Mouse (Mus musculus): ENCODE measurements at regions not wholly inside any gene's neighbourhood (a gene's known extent, or its start where the extent isn't known, plus 50 kb on each side); places are given as distances from the start of the nearest gene placed in this dataset.
"Not testable (repeated sequence)": the region's sequence is repeated elsewhere in the genome, so short reads cannot be mapped to it uniquely, and the experiment has no call there.

GRCm38 (mm10) chr1:157048996-157049395, 59.5 kb downstream of the Tex35 start:
- no peak for DNase-seq

GRCm38 (mm10) chr1:157048201-157048923, 60.1 kb downstream of the Tex35 start:
- DNase-seq = no peak

DNA sequence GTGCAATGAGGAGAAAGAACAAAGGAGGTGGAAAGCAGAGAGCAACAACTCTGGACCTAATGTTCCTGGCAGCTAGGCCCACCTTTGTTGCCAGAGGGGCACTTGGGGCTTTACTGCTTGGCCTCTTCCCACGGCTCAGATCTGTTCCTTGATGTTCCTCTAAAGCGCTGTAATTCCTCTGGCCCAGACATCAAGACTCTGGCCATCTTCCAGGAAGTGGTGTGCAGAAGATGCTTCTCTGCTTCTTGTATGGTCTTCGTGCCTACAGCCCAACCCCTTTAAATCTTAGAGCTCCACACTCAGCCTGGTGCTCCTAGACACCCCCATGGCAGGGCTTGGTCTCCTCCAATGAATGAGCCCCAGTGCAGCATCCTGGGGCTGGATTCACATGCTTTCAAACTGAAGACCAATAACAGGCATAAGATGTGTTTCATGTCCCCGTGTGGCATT, 60.7 kb downstream of the Tex35 start:
- peak; percentile 72 for DNase-seq

GRCm38 (mm10) chr1:157046760-157047182, 61.7 kb downstream of the Tex35 start:
- DNase-seq = no peak

- no peak for DNase-seq
These were observed 68.7 kb downstream of the Tex35 start for GRCm38 (mm10) chr1:157039836-157040196.

- peak; percentile 66 for DNase-seq
These were observed 69.3 kb downstream of the Tex35 start for GRCm38 (mm10) chr1:157039016-157039835.

- no peak for DNase-seq
These were observed 70.1 kb downstream of the Tex35 start for GRCm38 (mm10) chr1:157038111-157039008.

- DNase-seq = no peak
These were observed 71.1 kb downstream of the Tex35 start for GRCm38 (mm10) chr1:157037246-157037991.

- DNase-seq = peak; percentile 32
These were observed 71.7 kb downstream of the Tex35 start for GRCm38 (mm10) chr1:157036779-157037178.

DNA sequence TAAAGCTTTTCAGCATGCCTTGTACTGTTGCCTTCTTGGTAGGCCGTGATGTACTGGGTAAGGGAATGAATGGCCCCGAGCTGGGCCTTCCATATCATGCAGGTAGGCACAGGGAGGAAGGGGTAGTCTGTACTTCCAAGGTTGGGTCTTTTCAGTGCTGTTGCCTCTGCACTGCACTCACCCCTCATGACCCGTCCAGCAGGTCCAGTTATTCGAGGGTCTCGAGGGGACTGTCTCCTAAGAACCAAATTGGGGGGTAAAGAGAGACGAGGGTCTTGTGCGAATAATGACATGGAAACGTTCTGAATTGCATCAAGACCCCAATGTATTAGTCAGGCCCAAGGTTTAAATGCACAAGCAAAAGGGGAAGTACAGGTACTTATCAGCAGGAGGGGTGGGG, 73.3 kb downstream of the Tex35 start:
- DNase-seq = not testable (repeated sequence)

DNA sequence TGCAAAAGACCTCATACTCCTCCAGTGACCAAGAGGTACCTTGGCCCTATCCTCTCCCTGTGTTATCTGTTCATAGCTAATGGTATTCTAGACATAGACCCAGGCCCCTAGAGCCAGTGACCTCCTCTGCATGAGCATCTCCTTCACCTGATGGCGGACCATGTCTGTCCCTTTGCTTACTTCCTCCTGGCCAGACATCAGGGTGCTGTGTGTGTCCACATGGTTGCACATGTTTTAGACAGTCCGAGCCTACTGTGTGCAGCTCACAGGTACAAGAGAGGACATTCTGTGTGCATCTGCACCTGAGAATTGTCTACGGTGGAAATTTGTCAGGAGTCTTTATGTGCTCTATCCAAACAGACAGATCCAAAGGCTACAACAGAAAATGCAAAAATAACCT, 79.8 kb downstream of the Tex35 start:
- no peak for DNase-seq

DNA sequence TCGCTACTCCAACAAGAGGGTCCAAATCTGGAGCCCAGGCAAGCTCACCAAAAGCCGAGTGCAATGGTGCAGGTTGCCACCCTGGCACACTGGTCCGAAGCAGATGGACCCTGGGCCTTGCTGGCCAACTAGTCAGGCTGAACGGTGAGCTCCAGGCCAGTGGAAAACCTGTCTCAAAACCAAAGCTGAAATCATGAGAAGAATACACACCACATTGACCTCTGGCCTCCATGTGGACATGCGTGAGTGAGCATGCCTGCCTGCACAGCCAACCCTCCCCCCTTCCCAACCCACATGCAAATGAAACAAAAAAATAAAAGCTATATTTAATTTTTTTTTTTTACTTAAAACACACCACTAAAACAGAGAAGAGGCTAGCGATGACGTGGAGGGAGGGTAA, 80.8 kb downstream of the Tex35 start:
- DNase-seq = no peak

GRCm38 (mm10) chr1:157023462-157023861, 84.0 kb upstream of the Ralgps2 start:
- no peak for DNase-seq

DNA sequence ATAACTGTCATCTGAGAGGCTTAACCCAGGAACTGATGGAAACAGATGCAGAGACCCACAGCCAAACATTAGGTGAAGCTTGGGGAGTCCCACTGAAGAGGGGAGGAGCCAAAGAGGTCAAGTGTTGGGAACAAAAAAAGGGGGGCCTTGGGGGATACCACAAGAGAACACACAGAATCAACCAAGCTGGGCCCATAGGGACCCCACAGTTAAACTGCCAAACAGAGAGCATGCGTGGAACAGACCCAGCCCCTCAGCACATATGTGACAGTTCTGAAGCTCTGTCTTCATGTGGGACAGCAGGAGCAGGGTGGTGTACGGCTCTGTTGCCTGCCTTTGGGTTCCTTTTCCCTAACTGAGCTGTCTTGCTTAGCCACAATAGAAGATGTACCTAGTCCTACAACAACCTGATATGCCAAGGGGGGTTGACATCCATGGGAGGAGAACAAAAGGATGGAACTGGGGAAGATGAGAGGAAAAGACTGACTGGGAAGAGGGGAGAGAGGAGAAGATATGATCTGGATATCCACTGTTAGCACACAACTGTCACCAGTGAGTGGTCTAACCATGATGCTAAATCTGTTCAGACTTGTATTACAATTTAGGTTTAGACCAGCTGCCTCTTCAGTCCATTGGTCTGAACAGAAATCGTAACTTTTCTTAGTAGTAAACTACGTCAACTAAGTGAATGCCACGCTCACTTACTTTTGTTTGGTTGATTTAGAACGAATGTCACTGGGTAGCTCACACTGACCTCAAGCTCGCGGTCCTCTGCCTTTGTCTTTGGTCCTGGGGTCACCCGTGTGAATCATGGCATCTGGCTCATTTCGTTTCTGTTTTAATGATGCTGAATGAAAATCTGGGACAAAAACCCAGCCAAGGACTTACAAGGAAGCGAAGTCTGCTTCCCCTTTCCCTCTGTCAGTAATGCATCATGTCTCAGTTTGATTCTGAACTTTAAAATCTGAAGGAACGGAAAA, 83.3 kb upstream of the Ralgps2 start:
- no peak for DNase-seq

- no peak for DNase-seq
These were observed 80.5 kb upstream of the Ralgps2 start for GRCm38 (mm10) chr1:157019892-157020291.

- no peak for DNase-seq
These were observed 79.3 kb upstream of the Ralgps2 start for GRCm38 (mm10) chr1:157018726-157019125.

DNA sequence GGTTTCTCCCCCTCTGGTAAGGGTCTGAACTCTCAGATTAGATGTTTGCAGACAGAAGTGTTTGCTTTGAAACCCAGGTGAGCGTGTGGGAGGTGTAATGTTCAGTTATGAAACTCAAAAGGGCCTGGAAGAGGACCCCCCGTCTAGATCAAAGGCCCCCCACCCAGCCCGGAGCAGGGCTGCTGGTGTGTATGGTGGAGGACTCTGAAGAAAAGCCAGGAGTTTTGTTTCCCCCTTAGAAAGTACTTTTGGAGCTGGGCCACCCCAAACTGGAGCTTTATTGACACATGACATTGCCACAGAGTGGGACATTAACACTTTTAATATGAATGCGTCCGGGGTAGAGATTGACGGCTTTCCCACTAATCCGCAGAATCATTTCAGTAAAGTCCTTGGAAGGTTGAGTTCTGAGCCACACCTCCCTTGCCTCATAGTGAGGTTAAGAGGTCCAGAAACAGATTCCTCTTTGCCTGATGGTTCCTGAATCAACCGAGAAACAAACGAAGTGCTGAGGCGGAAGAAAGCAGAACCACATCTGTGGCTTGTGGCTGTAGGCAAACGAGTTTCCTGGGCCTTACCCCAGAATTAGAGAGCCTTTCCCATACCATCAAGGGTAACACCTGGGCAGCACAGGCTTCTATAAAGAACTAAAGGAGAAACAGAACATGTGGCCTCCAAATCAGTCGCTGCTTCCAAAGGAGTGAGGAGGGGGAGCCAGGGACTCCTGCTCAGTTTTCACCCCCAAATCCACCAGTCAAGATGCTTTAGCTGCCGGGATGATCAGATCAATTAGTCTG, 78.0 kb upstream of the Ralgps2 start:
- DNase-seq = no peak

- no peak for DNase-seq
These were observed 77.2 kb upstream of the Ralgps2 start for GRCm38 (mm10) chr1:157016625-157017024.

DNA sequence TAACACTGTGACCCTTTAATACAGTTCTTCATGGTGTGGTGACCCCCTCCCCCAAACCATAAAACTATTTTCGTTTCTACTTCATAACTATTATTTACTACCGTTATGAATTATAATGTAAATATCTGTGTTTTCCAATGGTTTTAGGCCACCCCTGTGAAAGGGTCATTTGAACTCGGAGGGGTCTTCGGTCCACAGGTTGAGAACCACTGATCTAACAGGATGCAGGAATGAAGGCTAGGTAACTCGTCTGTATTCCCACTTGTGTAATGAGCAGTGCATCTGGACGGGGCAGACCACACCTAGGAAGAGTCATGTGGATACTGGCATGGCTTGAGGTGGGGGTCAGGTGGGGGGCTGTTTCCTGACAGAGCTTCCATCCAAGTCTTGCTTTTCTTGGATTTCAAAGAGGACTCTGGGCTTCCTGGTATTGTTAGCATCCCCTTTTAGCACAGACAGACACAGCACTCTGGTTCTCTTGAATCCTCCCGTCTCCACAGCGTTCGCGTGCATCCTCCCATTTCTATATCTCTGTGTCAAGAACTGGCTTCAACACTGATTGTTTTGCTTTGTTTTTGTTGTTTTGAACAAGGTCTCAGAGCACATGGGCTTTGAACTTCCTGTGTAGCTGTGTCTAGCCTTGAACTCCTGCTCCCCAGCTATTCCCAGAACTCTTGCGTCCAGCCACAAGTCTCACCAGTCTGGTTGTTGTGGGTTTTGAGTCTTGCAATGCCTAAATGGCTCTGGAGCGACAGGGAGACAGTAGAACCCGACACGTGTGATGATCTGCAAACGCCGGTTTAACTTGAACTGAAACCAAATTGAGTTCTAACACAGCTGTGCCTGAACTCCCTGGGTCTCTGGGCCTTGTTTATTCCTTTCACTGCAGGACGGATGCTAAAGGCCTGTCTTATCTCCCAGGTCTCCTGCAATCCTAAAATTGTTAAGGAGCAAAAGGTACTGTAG, 75.4 kb upstream of the Ralgps2 start:
- DNase-seq = no peak

All from lung, postnatal 14 days (tissue).